Mouse (Mus musculus) lung, postnatal 0 days (tissue): Measurements from ENCODE around the gene Babam2.

Experiments used
- CTCF ChIP-seq: IDR thresholded peaks from 2 replicates; pipeline ENCODE4 v1.5.1; 2016; ENCODE audit warnings: antibody characterized with exemption, mild to moderate bottlenecking
- EP300 ChIP-seq: IDR thresholded peaks from 2 replicates; pipeline ENCODE4 v1.6.1; 2016; ENCODE audit warnings: antibody characterized with exemption, mild to moderate bottlenecking, control low read depth

- TF ChIP-seq CTCF (no peak), EP300 (no peak)
Observed at GRCm38 (mm10) chr5:31810796-31811662, 113.5 kb downstream of the Babam2 start.
